Mouse (Mus musculus) telencephalon, adult 2 months (tissue): ENCODE measurements around the gene 1700013F07Rik.
"Not testable (repeated sequence)": the region's sequence is repeated elsewhere in the genome, so short reads cannot be mapped to it uniquely, and the experiment has no call there.

ENCODE experiments used
- DNase-seq: peaks from one replicate; pipeline ENCODE4 v3.0.0-alpha.2; 2011; ENCODE audit warnings: low read depth, low spot score

1700013F07Rik gene

GRCm38 (mm10) chr3:108542299-108542698 lies 8.3 kb downstream of the 1700013F07Rik start:
- DNase-seq: no peak

DNA sequence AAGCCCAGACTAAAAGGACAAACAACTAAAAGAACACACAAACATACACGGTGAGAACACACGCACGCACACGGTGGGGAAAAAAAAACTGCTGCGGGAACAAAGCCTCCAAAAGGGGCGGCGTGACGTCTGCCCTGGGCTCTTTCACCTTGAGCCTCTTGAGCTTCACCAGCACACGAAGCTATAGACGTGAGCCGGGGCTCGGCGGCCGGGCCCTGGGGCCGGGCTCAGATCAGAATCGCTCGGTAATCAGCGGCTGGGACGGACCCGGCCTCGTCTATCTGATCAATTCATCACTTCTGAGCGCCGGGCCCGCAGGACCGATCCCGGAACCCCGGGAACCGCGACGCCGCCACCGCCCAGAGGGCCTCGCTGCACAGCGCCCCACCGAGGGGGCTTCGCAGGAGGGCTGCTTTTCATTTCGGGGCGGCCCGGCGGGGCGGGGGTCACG lies 20.2 kb downstream of the 1700013F07Rik start:
- no peak for DNase-seq

GRCm38 (mm10) chr3:108554587-108555312 lies 20.8 kb downstream of the 1700013F07Rik start:
- peak; percentile 97 for DNase-seq

DNA sequence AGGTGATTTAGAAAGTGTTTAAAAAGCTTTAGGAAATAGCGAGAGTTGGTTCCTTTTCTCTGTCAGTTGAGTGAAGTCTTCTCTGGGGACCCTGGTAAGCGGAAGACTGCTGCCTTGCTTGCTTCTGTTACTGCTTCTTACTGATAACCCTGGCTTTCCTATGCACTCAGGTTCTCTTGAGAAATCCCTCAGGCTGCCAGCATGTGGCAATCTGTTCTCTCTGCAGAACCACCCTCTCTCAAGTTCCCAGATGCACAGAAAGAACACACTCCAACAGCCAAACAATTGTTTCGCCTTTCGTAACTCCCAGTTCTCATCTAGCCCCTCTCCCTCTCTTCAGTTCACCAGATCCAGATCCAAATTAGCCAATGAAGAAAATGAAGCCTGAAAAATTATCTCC lies 23.9 kb downstream of the 1700013F07Rik start:
- DNase-seq: no peak

- peak; percentile 99 for DNase-seq
Observed at GRCm38 (mm10) chr3:108562133-108562730, 28.3 kb downstream of the 1700013F07Rik start, which contains the start of gene Tmem167b. Gene Tmem167b (minus strand): TSS chr3:108562466.

DNA sequence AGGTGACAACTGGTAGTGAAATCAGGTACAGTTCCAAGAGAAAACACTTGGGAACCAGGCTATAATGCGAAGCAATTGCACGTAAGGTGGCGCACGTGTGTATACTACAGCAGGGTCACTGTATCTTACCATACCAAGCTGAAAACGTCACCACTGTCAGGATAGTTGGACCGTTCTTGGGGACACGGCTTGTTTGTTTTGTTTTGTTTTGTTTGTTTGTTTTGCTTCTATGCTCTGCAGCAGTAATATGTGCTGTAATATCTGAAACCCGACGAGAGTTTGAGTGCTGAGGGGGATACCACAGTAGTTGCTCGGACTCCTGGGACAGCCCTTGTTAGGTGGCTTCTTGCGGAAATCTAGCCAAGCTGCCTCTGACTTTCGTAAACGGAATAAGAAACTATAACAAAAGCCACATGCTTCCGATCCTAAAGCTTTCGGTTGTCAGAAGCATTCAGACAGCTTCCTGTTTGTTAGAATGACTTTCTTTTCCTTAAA lies 28.9 kb downstream of the 1700013F07Rik start:
- no peak for DNase-seq

DNA sequence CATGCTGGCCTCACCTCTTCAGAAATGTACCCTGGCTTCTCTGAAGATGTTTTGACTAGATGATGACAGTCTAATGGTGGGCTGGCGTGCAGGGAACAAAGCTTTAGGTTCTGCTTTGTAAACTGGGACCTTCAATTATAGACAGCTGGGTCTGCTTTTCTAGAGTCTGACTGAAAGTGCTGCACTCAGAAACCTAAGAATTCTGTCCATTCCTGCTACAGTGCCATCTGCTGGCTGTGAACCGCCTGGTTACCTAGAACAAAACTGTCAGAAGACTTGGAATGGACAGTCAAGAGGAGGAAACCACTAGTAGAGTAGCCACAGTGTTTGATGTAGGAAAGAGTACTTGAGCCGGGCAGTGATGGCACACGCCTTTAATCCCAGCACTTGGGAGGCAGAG lies 29.4 kb downstream of the 1700013F07Rik start:
- DNase-seq: peak; percentile 68

- no peak for DNase-seq
Observed at GRCm38 (mm10) chr3:108567990-108568877, 34.3 kb downstream of the 1700013F07Rik start.

GRCm38 (mm10) chr3:108569636-108570035 lies 35.7 kb downstream of the 1700013F07Rik start:
- not testable (repeated sequence) for DNase-seq

GRCm38 (mm10) chr3:108570813-108571212 lies 36.9 kb downstream of the 1700013F07Rik start:
- DNase-seq: no peak

- DNase-seq: peak; percentile 97
Observed at GRCm38 (mm10) chr3:108571443-108572294, 37.7 kb downstream of the 1700013F07Rik start, which contains the start of gene Taf13. Gene Taf13 (plus strand): TSS chr3:108571698.

DNA sequence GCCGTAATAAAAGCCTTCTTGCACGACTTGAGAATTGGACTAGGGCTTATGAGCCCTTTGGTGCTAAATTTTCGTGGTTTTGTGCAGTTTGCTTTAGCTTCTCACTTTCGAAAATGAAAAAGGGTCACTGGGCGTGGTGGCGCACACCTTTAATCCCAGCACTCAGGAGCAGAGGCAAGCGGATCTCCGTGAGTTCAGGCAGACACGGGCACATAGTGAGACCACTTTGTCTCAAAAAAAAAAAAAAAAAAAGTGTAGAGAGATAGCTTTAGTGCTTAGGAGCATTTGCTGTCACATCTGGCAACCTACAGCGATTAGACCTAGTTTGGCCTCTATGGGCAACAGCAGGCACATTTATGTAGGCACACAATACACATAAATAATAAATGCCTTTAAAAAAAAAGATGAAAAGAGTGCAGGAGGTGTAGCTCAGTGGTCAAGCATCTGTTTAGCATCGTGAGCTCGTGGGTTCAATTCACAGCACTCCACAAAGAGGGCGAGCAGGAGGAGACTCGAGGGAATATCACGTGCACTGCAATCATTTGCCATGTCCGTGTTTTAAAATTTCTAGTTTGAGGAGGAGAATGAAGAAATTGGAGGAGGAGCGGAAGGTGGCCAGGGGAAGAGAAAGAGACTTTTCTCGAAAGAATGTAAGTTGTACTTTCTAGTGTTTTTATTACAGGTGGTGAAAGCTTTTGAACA lies 38.5 kb downstream of the 1700013F07Rik start:
- DNase-seq: no peak

GRCm38 (mm10) chr3:108574018-108574417 lies 40.1 kb downstream of the 1700013F07Rik start:
- DNase-seq: no peak

- DNase-seq: no peak
Observed at GRCm38 (mm10) chr3:108584580-108584979, 50.6 kb downstream of the 1700013F07Rik start.

GRCm38 (mm10) chr3:108588446-108588845 lies 54.5 kb downstream of the 1700013F07Rik start:
- DNase-seq: no peak

GRCm38 (mm10) chr3:108590786-108591529 lies 57.0 kb downstream of the 1700013F07Rik start, which contains the start of gene Wdr47:
Gene Wdr47 (plus strand): TSS chr3:108591279.
- DNase-seq: peak; percentile 96

GRCm38 (mm10) chr3:108591530-108592522 lies 57.9 kb downstream of the 1700013F07Rik start:
- DNase-seq: no peak
